Mouse (Mus musculus): Measurements from ENCODE around the gene Olfr125.

- TF ChIP-seq GATA1 (IDR thresholded peaks at IDR 0.05; ENCODE audit: borderline replicate concordance, low read length) (no peak), FLI1 (IDR thresholded peaks at IDR 0.05; ENCODE audit: low read length) (no peak)
Observed at GRCm38 (mm10) chr17:37832649-37833048, at the start of gene Olfr125.

Data from megakaryocyte, embryonic 14.5 days (primary cell).